Mouse (Mus musculus) lung, adult 2 months (tissue): ENCODE measurements at regions not wholly inside any gene's neighbourhood (a gene's known extent, or its start where the extent isn't known, plus 50 kb on each side); places are given as distances from the start of the nearest gene placed in this dataset.

ENCODE experiments used
- CTCF ChIP-seq: fragments of 200-500 bp; IDR thresholded peaks from 2 replicates; pipeline ENCODE4 v1.5.1; 2011; ENCODE audit warnings: mild to moderate bottlenecking, low read length, control low read depth; ENCODE audit not compliant: insufficient read depth
- POLR2A ChIP-seq: fragments of 200-500 bp; IDR thresholded peaks from 2 replicates; pipeline ENCODE4 v1.6.1; 2011; ENCODE audit warnings: low read depth, mild to moderate bottlenecking, control low read depth, low read length, borderline replicate concordance; ENCODE audit errors: extremely low read depth

GRCm38 (mm10) chr17:72993134-72993533 is 75.0 kb downstream of the Lbh start:
- TF ChIP-seq CTCF (no peak), POLR2A (no peak)
